Mouse (Mus musculus) liver, embryonic 14.5 days (tissue): ENCODE measurements around the gene Slc38a10.

ENCODE experiments used
- CTCF ChIP-seq: IDR thresholded peaks from 2 replicates; pipeline ENCODE4 v1.5.1; 2016; ENCODE audit warnings: antibody characterized with exemption, low read depth, control low read depth
- EP300 ChIP-seq: IDR thresholded peaks from 2 replicates; pipeline ENCODE4 v1.6.1; 2016; ENCODE audit warnings: antibody characterized with exemption, low read depth

GRCm38 (mm10) chr11:120169208-120169992 lies 18.3 kb upstream of the Slc38a10 start:
- TF ChIP-seq CTCF: peak; percentile 83
- no peak for TF ChIP-seq EP300
